Mouse (Mus musculus): ENCODE measurements around the gene Btg3. TPM values are rescaled to one million over a fixed set of nuclear protein-coding genes. Genes with fewer than 3 reads are reported as not detected.
"Not testable (repeated sequence)": the region's sequence is repeated elsewhere in the genome, so short reads cannot be mapped to it uniquely, and the experiment has no call there.

Btg3 gene
- polyA plus RNA-seq, 1 experiment from 2014 or later = 47.0 TPM

- no peak overlapping the region for H3K9ac ChIP-seq (replicated peaks)
- no peaks in the 10 kb centered on the region for H3K9me3 ChIP-seq
- H3K27ac ChIP-seq (replicated peaks) = no peak overlapping the region
- 90% methylated on average over 5 of the region's 5 CpGs for WGBS
- no peak overlapping the region for H3K4me2 ChIP-seq (replicated peaks)
- H3K4me3 ChIP-seq = no peak overlapping the region
- peaks cover 8% of the 10 kb centered on the region; the same call in 1 of the 2 replicates for H3K4me1 ChIP-seq
- H3K36me3 ChIP-seq = no peaks in the 10 kb centered on the region
- no peaks in the 10 kb centered on the region for H3K27me3 ChIP-seq
- ATAC-seq (ENCODE audit: low FRiP score, low read depth) = no peak
Measured at GRCm38 (mm10) chr16:78378493-78378892, 1.5 kb upstream of the Btg3 start.

DNA sequence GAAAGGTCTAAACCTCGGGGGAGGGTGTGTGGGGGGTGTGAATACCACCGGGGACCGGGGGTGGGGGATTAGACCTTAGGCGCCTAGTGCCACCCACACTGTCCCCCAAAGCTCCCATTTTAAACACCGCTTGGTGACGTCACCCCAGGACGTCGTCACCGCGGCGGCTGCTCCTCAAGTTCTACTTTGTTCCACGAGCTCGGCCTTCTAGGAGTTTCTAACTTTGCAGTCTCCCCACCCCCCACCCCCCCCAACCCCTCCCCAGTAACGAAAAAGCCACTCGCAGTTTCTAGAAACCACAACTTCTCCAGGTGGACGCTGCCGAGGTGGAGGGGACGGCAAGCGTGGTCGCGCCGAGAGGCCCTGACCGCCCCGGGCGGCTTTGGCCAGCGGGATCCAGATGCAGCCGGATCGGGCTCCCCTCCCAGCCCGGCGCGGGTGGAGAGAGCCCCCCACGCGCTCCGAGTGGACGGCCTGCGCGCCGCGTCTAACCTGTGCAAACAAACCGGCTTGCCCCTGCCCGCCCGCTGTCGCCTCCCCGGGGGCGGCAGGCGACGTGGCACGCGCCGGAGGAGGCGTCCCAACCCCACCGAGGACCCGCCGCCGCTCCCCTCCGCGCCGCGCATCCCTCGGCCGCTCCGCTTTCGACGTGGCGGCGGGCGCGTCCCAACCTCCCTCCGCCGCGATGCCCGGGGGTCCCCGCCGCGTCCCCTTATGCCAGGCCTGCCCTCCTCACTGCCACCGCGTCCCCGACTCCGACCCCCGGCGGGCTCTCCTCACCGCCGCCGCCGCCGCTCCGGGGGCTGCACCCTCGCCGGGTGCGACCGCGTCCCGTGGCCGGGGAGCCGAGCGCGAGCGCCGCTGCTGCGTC lies 936 bp downstream of the Btg3 start:
- under 1% methylated on average over 75 of the region's 100 CpGs for WGBS
- peak overlapping the region; percentile 68 for H3K4me2 ChIP-seq (replicated peaks)
- no peaks in the 10 kb centered on the region for H3K9me3 ChIP-seq
- H3K27ac ChIP-seq (replicated peaks) = peak overlapping the region; percentile 71
- H3K4me3 ChIP-seq = peak overlapping the region; percentile 72
- peak overlapping the region; percentile 79 for H3K9ac ChIP-seq (replicated peaks)
- peaks cover 9% of the 10 kb centered on the region; the same call in 1 of the 2 replicates for H3K36me3 ChIP-seq
- H3K27me3 ChIP-seq = no peaks in the 10 kb centered on the region
- peak; percentile 64 for ATAC-seq (ENCODE audit: low FRiP score, low read depth)
- H3K4me1 ChIP-seq = peaks cover 8% of the 10 kb centered on the region; the same call in 1 of the 2 replicates

- H3K9me3 ChIP-seq = no peaks in the 10 kb centered on the region
- no peak for ATAC-seq (ENCODE audit: low FRiP score, low read depth)
- no peak overlapping the region for H3K27ac ChIP-seq (replicated peaks)
- no peaks in the 10 kb centered on the region for H3K27me3 ChIP-seq
- peaks cover 9% of the 10 kb centered on the region; the same call in 1 of the 2 replicates for H3K36me3 ChIP-seq
- WGBS = 56% methylated on average over 10 of the region's 10 CpGs
- H3K9ac ChIP-seq (replicated peaks) = peak overlapping the region; percentile 79; the same call in 1 of the 2 replicates
- peak overlapping the region; percentile 68 for H3K4me2 ChIP-seq (replicated peaks)
- peaks cover 8% of the 10 kb centered on the region; the same call in 1 of the 2 replicates for H3K4me1 ChIP-seq
- peak overlapping the region; percentile 72 for H3K4me3 ChIP-seq
Measured at GRCm38 (mm10) chr16:78375222-78375621, 1.8 kb downstream of the Btg3 start.

DNA sequence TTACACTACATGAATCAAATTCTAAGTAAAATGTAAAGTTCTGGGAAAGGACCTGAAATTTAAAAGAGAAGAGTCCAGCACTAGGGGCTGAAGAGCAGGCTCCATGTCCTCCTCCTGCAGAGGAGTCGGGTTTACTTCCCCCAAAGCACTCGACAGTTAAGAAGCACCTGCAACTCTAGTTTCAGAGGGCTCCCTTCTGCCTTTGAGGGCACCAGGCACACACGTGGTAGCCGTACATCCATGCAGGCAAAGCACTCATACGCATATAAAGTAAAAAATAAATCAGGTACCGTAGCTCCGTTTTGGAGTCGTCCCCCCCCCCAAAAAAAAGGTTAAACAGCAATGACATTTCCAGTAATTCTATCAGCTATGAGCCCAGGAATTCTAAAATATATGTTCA lies 3.2 kb downstream of the Btg3 start:
- ATAC-seq (ENCODE audit: low FRiP score, low read depth) = no peak
- WGBS = 78% methylated on average over 8 of the region's 8 CpGs
- H3K4me2 ChIP-seq (replicated peaks) = no peak overlapping the region
- no peaks in the 10 kb centered on the region for H3K9me3 ChIP-seq
- H3K27ac ChIP-seq (replicated peaks) = no peak overlapping the region
- no peak overlapping the region for H3K9ac ChIP-seq (replicated peaks)
- no peaks in the 10 kb centered on the region for H3K27me3 ChIP-seq
- peaks cover 12% of the 10 kb centered on the region for H3K36me3 ChIP-seq
- H3K4me1 ChIP-seq = peaks cover 8% of the 10 kb centered on the region; the same call in 1 of the 2 replicates
- H3K4me3 ChIP-seq = no peak overlapping the region

- Histone ChIP-seq H3K9me3 (no peaks in the 10 kb centered on the region), H3K36me3 (peaks cover 18% of the 10 kb centered on the region), H3K9ac (replicated peaks) (no peak overlapping the region), H3K27ac (replicated peaks) (no peak overlapping the region), H3K4me3 (no peak overlapping the region), H3K4me2 (replicated peaks) (no peak overlapping the region), H3K27me3 (no peaks in the 10 kb centered on the region), H3K4me1 (peaks cover 8% of the 10 kb centered on the region; the same call in 1 of the 2 replicates)
- 83% methylated on average over 5 of the region's 5 CpGs for WGBS
- ATAC-seq (ENCODE audit: low FRiP score, low read depth) = no peak
Measured at GRCm38 (mm10) chr16:78372786-78373185, 4.2 kb downstream of the Btg3 start.

- 90% methylated on average over 7 of the region's 7 CpGs for WGBS
- H3K36me3 ChIP-seq = peaks cover 25% of the 10 kb centered on the region
Measured at GRCm38 (mm10) chr16:78371491-78372046, 5.4 kb downstream of the Btg3 start.

GRCm38 (mm10) chr16:78364554-78364953 lies 12.4 kb downstream of the Btg3 start:
- not testable (repeated sequence) for H3K27me3 ChIP-seq; ATAC-seq (ENCODE audit: low FRiP score, low read depth); H3K9me3 ChIP-seq; H3K4me1 ChIP-seq; H3K9ac ChIP-seq (replicated peaks); H3K27ac ChIP-seq (replicated peaks); H3K4me2 ChIP-seq (replicated peaks); H3K4me3 ChIP-seq
- H3K36me3 ChIP-seq = peaks cover 33% of the 10 kb centered on the region
- WGBS = 93% methylated on average over 6 of the region's 9 CpGs

More at GRCm38 (mm10) chr16:78371491-78372046, 5.4 kb downstream of the Btg3 start:
- H3K4me2 ChIP-seq (replicated peaks) = no peak overlapping the region
- peaks cover 8% of the 10 kb centered on the region; the same call in 1 of the 2 replicates for H3K4me1 ChIP-seq
- no peaks in the 10 kb centered on the region for H3K9me3 ChIP-seq
- no peak for ATAC-seq (ENCODE audit: low FRiP score, low read depth)
- no peak overlapping the region for H3K9ac ChIP-seq (replicated peaks)
- no peak overlapping the region for H3K4me3 ChIP-seq
- no peak overlapping the region for H3K27ac ChIP-seq (replicated peaks)
- H3K27me3 ChIP-seq = no peaks in the 10 kb centered on the region

- Histone ChIP-seq H3K36me3 (peaks cover 33% of the 10 kb centered on the region), H3K27ac (replicated peaks) (no peak overlapping the region), H3K9ac (replicated peaks) (no peak overlapping the region), H3K27me3 (no peaks in the 10 kb centered on the region), H3K4me3 (no peak overlapping the region), H3K4me2 (replicated peaks) (no peak overlapping the region), H3K9me3 (no peaks in the 10 kb centered on the region), H3K4me1 (no peaks in the 10 kb centered on the region)
- ATAC-seq (ENCODE audit: low FRiP score, low read depth) = no peak
- 95% methylated on average over 4 of the region's 4 CpGs for WGBS
Measured at GRCm38 (mm10) chr16:78361466-78361865, 15.5 kb downstream of the Btg3 start.

DNA sequence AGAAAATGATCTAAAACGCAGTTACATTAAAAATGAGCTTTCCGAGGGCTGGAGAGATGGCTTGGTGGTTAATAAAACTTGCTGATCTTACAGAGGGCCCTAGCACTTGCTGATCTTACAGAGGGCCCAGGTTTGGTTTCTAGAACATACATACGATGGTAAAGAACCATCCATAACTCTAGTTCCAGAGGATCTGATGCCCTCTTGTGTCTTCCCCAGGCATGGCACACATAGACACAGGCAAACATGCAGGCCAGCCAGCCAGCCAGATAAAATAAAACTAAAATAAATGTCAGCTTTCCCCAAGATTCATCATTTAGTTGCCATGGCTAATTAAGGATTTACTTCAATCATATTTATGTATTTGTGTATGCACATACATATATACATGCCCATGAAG lies 19.2 kb downstream of the Btg3 start:
- Histone ChIP-seq H3K27me3 (no peaks in the 10 kb centered on the region), H3K36me3 (peaks cover 25% of the 10 kb centered on the region), H3K27ac (replicated peaks) (no peak overlapping the region), H3K4me3 (no peak overlapping the region), H3K4me2 (replicated peaks) (no peak overlapping the region), H3K9me3 (no peaks in the 10 kb centered on the region), H3K9ac (replicated peaks) (no peak overlapping the region), H3K4me1 (no peaks in the 10 kb centered on the region)
- no peak for ATAC-seq (ENCODE audit: low FRiP score, low read depth)
- 91% methylated on average over 3 of the region's 3 CpGs for WGBS

DNA sequence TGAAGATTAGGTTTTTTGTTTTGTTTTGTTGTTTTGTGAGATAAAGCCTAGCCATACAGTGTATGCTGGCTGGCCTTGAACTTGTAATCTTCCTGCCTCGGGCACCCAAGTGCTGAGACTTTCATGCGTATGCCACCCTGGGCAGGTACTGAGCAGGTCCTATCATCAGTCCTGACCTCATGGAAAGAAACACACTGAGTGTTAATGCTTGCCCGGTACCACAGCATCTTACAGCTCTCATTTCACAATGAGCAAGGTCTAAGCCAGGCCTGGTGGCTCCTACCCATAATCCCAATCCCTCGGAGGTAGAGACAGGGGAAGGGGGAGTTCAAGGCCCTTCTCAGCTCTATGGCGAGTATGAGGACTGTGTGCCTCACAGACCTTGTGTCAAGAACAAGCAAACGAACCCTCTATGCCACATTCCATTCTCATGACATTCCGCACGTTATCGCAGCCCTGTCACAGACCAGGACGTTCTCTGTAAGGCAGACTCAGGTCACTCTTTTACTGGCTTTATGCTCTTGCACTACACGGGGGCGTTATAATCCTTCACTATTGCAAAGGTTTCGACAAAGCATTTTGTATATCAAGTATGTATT lies 29.6 kb downstream of the Btg3 start:
- peaks cover 6% of the 10 kb centered on the region for H3K36me3 ChIP-seq
- no peak overlapping the region for H3K9ac ChIP-seq (replicated peaks)
- H3K4me1 ChIP-seq = no peaks in the 10 kb centered on the region
- H3K4me2 ChIP-seq (replicated peaks) = no peak overlapping the region
- no peaks in the 10 kb centered on the region for H3K27me3 ChIP-seq
- no peak overlapping the region for H3K4me3 ChIP-seq
- no peak for ATAC-seq (ENCODE audit: low FRiP score, low read depth)
- WGBS = 89% methylated on average over 13 of the region's 13 CpGs
- H3K27ac ChIP-seq (replicated peaks) = no peak overlapping the region
- H3K9me3 ChIP-seq = no peaks in the 10 kb centered on the region

DNA sequence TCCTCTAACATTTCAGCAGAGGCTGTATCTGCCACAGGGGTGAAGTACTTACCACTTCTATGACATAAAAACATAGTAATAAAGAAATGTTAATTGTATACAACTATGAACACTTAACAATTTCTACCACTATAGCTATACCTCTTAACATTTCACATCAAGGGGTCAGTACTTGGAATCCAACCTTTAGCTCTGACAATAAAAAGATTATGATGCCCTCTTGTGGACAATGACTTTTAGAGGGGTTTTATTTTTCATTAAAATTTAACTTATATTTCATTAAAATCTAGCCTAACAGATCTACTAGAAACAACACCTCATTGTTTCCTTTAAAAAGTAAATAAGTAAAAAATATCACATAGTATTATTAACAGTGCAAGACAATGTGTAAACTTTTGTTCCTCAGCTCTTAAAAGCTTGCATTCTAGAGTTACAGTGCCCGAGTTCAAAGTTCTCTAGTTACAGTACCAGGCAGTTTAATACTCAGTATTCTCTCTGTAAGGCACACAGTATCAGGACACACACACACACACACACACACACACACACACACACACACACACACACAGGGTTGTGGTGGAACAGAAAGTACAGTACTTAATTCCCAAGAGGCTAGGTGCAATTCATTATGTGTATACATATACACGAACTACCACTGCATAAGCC lies 30.2 kb downstream of the Btg3 start:
- Histone ChIP-seq H3K4me2 (replicated peaks) (no peak overlapping the region), H3K27me3 (no peaks in the 10 kb centered on the region), H3K27ac (replicated peaks) (no peak overlapping the region), H3K36me3 (peaks cover 11% of the 10 kb centered on the region), H3K4me1 (no peaks in the 10 kb centered on the region), H3K9me3 (no peaks in the 10 kb centered on the region), H3K9ac (replicated peaks) (no peak overlapping the region), H3K4me3 (no peak overlapping the region)
- 86% methylated on average over 2 of the region's 2 CpGs for WGBS
- ATAC-seq (ENCODE audit: low FRiP score, low read depth) = no peak

All from midbrain, embryonic 12.5 days (tissue).